Mouse (Mus musculus) left cerebral cortex, adult 18-20 months (tissue): ENCODE measurements at regions not wholly inside any gene's neighbourhood (a gene's known extent, or its start where the extent isn't known, plus 50 kb on each side); places are given as distances from the start of the nearest gene placed in this dataset.

ENCODE experiments used
- DNase-seq, 2 experiments: peaks; one replicate each; pipeline ENCODE4 v3.0.0; 2021 to 2022; ENCODE audit warnings: low spot score in 2 of 2, mixed read lengths in 1 of 2

DNA sequence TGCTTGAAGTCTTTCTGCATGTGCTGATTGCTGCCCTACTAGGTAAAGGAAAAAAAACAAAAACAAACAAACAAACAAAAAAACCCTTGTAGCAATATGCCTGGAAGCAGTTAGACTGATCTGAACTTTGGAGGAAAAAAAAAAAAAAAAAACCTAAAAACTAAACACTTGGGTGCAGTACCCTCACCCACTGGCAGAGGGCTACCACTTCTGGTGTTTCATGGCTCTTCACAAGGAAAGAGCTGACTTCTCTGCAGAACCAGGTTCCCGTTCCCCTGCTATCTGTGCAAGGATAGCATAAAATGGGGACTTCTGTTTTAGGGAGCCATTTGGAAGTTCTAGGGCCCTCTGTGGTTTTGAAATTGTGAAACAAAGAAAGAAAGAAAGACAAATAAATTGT is 52.2 kb upstream of the Otud4 start:
- DNase-seq, result peak; percentile 34 to 38

DNA sequence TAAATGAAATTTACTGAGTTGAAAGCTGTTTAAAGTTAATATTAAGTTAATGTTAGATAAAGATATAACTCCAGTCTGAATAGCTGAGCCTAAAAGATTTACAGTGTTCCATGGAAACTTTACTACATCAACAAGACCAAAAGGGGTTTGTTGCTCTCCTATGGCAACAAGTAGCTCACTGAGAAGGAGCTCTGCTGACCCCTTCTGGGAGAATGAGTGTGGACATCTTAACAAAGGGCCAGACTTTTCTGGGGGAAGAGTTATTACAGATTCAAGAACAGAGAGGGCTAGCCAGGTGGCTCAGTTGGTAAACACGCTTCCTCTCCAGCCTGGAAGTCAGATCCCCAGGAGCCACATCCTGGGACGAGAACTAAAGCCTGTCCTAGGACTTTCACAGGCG is 54.5 kb upstream of the Otud4 start:
- peak; percentile 34 to 56 for DNase-seq

DNA sequence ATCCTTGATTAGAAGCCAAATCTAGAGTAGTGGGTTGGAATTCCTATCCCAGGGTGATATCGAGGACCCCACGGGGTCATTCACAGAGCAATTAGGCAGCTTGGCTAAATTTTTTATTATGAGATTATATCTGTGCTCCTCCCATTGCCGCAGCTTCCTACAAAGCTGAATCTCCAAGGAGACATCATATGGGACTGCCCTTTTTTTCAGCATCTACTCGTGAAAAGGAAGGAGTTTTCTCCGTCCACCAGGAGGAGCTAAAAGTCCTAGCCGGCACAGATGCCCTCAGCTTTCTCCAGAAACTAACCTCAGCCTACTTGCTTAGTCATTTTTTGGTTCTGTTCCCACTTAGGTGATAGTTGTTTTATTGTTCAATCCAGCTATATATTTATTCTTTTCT is 56.1 kb upstream of the Otud4 start:
- no peak for DNase-seq

DNA sequence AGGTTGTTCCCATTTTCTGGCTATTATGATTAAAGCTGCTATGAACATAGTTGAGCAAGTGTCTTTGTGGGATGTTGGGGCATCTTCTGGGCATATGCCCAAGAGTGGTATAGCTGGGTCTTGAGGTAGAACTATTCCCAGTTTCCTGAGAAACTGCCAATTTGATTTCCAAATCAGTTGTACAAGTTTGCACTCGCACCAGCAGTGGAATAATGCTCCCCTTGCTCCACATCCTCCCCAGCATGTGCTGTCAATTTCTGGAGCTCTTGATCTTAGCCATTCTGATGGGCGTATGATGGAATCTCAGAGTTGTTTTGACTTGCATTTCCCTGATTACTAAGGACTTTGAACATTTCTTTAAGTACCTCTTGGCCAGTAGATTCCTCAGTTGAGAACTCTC is 57.2 kb upstream of the Otud4 start:
- no peak for DNase-seq

DNA sequence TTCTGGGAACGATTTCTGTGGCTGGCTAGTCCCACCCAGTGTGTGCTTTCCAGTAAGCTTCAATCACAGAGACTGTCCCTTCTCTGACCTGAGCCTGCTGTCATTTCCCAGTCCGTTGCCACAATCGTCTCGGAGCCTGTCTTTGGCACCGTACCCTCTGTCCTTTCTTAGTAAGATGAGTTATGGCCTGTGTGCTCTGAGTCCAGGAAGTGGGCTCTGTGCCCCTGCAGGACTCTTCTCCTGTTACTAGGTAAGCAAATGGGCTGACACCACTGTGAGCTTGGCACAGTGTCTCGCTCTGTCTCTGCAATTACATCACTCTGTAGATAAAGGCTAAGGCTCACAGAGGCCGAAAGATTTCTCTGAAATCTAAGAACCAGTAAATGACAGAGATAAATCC is 63.3 kb upstream of the Otud4 start:
- no peak for DNase-seq

DNA sequence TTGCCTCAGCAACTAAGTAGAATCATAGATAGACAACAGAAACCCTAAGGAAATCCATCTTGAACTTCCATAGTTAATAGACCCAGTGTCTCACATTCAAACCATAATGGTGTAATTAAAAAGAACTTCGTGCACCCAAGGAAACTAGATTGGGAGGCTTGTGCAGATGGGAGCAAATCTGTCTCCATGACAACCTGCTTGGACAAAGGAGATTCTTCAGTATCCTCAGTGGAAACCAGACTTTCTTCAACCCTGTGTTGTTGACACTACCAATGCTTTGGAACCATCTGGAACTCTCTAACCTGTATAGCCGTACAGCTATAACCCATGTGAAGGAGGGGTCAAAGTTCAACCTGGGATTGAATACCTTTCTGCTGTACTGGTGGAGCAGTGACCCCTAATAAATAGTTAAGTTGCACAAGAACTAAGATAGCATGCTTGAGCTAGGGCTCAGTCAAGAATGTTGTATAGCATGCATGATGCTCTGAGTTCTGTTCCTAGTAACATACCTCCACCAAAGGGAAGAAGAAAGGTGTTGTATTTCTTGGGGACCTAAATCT is 64.2 kb upstream of the Otud4 start:
- no peak for DNase-seq

DNA sequence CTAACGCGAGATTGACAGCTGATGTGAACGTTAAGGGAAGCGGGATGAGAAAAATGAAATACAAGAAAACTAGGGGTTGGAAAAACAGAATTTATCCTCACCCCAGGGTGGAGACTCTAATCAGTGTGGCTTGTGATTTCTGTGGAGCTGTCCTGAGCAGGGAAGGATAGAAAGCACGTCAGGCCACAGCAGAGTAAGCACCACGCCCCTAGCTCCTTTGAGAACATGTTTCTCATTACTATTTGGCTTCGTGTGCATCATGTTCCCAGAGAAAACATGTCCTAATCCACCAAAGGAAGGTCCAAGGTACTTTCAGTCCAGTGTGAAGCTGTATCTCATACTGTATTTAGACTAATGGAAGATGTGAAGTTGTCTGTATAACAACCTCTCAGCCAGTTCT is 65.9 kb upstream of the Otud4 start:
- DNase-seq, result no peak

DNA sequence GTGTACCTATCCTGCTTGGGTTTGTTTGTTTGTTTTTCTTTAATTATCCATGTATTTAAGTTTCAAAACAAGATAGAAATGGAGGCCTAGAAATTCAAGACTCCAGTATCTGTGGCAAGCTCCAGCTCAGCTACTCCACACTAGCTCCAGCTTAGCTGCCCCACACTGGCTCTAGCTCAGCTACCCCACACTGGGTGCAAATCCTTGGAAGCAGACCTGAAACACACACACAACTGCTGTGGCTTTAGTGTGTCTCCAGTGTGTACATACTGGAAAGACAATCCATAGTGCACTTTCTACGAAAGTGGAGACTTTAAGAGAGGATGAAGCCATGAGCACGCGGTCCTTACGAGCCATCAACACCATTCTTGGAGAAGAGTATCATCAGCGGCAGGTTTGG is 66.9 kb upstream of the Otud4 start:
- DNase-seq, result no peak

DNA sequence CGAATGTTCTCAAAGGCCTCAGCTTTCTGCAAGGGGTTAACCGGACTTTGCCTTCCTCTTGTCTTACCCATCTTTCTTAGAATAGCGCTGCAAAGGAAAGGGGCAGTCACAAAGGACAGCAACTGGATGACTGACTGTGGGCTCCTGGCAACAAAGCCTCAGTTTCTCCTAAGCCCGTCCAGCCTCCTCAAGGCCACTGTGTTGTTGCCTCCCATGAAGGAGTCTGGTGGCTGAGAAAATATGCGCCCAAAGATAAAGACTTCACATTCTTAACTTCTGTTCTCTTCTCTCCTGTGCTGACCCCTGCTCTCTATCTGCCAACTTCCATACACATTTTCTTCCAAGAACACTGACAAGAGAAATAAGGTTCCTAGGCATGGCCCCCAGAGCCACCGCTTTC is 76.3 kb upstream of the Otud4 start:
- DNase-seq, result no peak

DNA sequence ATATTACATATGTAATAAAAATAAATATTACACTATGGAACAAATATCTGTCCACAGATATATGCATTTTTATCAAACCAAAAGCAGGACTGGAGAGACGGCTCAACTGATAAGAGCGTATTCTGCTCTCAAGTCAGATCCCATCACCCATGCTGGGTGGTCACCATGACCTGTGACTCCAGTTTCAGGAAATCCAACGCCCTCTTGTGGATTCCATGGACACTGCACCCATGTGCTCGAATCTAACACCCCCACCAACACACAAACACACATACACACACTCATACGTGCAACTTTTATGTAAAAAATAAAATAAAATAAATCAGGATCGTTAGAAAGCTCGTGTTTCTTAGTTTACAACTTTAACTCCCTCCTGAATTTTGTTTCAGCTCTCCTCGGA is 76.7 kb upstream of the Otud4 start:
- peak in 1 of 2 experiments; percentile 7 for DNase-seq

DNA sequence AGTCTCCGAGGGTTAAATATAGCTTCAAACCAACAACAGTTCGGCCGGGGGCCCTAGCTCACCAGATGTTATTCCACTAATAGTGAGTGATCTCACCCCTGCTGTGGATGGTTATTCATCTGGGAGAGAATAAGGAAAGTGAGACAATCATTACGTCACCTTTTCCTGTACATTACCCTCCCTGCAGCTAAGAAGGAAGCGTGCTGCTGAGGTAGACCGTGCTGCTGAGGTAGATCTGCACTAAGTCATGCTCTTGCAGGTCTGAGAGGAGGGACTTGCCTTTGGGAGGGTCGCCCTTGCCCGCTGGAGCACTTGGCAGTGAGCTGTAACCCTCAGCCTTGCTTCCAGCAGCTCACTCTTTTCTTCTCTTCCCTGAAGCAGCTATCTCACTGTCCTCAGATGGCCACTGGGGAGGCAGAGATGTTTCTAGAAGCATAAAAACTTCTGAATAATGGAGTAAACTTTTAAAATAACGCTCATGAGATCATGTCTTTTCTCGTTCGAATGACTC is 77.3 kb upstream of the Otud4 start:
- peak in 1 of 2 experiments; percentile 15 for DNase-seq

DNA sequence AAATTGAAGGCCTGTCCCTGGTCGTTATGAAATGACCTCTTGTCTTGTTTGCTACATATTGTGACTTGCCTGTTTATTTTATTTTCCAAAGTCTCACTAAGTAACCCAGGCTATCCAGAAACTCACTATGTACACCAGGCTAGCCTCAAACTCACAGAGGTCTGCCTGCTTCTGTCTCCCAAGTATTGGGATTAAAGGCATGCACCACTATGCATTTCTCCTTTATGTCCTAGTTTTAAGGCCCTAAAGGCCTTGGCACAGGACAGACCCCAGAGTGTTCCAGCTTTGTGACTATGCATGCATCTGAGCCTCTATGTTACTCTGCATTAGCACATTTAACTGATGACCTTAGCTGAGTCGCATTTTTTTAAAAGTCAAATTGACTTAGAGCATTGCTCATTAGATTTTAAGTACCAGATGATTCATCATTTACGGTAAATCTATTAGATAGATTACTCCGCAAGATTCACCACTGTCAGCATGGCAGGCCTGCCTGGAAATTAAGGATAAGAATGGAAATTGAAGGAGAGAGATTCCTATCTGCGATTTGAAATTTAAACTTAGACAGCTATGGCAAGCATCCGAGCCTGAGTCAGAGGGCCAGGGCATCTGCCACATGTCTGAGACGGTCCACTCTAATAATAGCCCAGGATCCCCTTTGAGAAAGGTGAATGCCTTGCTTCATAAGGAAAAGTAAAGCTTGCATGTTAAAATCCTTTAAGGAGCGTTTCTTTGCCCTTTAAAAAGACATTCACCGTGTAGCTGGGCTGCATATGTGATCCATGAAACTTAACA is 78.0 kb upstream of the Otud4 start:
- no peak for DNase-seq

DNA sequence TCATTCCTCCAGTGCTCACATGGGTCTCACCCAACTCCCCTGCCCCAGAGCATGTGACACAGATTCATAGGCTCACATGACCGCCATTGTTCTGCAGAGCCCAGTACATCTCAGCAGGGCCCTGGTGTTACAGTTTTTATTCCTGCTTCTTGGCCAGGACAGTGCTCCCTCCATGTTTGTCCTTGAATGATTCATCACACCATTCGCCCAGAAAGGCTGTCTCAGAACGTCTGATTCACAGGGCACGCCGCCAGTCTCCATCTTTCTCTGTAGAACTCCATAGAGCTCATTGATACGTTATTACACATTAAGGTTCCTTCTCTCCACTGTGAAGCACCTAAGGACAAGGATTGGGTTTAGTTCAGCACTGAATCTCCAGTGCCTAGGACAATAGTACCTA is 79.9 kb upstream of the Otud4 start:
- DNase-seq, result peak; percentile 30 to 41

DNA sequence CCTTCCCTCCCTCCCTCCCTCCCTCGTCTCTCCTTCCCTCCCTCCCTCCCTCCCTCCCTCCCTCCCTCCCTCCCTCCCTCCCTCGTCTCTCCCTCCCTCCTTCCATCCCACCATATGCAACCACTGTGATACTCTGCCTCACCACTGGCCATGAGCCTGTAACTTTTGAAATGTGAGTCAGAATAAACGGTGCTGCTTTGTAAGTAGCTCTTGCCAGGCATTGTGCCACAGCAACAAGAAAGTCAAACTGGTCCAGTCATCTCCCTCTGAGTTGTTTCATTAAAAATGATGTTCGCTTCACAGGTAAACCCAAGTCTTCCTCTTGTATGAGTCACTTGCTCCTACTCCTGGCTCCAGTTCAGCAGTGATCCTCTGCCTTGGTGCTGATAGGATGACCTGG is 85.1 kb upstream of the Otud4 start:
- no peak for DNase-seq

DNA sequence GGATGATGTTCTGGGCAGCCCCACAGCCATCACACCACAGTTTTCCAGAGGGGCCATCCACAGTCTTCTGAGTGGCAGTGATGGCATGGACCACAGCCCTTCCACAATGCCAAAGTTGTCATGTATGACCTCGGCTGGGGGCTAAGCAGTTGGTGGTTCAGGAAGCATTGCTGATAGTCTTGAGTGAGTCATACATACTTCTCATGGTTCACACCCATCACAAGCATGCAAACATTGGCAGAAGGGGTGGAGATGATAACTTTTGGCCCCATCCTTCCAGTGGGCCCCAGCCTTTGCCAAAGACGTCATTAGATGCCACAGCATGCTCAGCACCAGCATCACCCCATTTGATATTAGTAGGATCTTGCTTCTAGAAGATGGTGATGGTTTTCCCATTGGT is 89.3 kb upstream of the Otud4 start:
- DNase-seq, result no peak

DNA sequence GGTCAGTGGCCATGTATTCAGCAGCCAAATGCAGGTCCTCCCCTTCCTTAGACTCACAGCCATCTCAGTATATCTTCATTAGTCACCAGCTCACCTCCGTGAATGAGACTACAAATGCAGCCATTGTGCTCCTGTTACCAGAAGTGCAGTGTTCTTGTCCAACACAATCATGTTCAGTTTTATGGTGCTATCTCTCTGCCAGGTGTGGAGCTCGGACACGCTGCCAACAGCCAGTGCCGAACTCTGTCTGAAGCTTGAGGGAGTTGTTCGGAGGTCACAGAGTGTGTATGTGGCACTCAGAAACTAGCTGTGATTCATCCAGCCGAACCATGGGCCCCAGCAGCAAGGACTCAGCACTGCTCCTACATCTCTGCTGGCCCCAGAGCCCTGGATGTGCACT is 91.3 kb upstream of the Otud4 start:
- no peak for DNase-seq

DNA sequence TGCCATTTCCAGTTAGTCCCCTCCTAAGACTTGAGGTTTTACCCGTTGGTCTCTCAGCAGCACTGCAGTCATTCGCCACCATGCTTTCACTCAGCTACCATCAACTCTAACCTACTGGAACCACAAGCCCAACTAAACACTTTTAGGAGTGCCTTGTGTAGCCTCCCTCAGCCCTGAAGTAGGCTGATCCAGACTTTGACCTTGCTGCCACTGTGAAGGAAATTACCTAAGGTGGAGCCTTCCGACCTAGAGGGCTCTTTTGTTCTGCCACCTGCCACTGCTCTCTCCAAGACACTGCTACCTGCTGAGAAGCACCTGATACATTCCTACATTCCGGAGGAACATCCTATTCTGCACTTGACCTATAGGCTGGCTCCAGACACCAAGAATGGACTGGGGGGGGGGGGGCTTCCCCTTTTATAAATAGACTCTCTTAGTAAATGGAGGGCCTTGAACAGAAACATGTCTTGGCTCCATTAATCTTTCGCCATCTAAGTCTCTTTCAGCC is 93.5 kb upstream of the Otud4 start:
- no peak for DNase-seq

DNA sequence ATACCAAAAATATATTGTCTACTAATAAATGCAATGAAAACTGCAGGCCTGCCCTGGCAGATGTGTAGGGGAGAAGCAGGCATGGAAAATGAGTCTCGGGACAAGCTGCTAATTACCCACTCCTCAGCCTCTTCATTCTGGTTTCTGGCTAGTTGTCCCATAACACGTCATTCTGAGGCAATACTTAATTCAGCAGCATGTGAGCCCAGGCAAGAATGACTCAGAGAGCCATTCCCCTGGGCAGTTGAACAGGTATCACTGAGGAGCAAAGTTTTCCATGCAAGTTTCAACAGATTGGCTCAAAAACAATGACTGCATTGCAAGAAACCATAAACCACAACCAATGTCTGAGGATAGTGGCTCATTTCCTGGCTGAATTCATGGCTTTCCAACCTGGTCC is 97.0 kb upstream of the Otud4 start:
- no peak for DNase-seq

DNA sequence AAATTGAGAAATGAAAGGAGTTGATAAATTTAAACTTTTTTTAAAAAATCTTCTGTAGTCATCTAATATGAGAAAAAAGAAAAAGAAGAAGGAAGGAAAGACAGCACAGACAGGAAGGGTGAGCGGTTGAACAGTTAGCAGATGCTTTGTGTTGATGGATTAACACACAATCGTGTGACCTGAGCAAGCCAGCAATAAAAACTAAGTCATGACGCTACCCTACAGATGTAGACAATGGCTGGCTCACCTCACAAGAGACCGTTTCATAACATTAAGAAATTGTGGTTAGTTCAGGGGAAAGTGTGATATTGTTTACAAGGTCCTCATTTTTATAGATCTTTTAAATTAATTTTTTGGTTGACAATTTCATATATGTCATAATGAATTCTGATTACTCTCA is 99.4 kb upstream of the Otud4 start:
- no peak for DNase-seq

DNA sequence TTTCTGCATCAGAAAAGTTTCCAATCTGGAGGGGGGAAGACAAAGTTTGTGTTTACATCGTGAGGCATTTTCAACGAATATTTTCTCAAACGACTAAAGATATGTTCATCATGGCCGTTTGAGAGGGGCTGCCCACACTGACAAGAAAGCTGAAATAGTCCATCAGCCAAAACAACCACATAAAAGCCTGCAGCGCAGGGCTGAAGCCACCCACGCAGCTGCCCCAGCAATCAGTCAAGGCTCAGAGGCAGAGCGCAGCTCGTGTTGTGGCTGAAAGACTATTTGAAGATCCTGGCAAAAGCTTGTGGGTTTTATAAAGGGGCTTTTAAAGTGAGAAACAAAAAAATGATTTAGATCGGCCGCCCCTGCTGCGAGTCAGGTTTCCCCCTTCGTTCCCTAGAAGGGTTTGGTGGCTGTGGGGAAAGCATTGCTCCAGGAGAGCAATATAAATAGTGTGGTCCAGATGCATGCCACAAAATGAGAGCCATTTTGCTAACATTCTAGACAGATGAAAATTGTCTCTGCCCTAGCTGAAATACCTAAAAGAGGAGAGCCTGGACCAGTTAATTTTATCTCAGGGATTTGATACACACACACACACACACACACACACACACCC is 105.0 kb upstream of the Otud4 start:
- peak in 1 of 2 experiments; percentile 24 for DNase-seq

DNA sequence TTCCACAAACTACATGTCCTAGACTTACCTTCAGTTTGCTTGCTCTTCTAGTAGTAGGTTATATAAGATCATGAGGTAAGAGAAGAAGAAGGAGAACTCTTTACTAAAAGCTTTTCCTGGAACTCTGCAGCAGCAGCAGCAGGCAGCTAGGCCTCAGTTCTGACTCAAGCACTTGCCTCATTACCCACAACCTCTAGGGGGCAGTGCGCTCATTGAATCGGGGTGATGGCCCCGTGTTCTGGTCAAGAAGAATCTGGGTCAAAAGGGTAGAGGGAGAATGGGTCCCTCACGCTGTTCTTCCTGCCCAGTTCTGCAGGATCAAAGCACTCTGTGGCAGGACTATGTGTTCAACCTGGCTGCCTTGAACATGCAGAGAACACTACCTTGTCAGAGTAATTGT is 109.9 kb upstream of the Otud4 start:
- DNase-seq, result no peak

DNA sequence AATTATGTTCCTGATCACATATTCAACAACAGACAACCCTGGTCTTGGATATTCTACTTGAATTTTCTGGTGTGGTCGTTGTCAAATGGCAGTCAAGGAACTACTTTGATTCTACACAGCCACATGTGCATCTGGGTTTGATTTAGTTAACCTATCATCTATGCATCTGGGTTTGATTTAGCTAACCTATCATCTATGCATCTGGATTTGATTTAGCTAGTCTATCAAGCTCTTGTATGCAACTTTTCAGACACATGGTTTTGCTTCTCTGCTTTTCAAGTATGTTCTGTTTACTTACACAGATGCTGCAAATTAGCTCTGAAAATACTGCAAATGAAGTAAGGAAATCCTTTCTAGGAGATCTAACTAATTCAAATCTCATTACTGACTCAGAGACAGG is 117.4 kb upstream of the Otud4 start:
- DNase-seq, result no peak
